In genomic region chr7:34630211-34631085, GRCm38 (mm10) we compare ENCODE assay signal across 8 mouse cellular contexts. TPM values are rescaled to one million over a fixed set of nuclear protein-coding genes. Genes with fewer than 3 reads are reported as not detected.
DNase-seq lines count a peak whose midpoint lies in the region; ATAC-seq lines count a peak whose summit lies in the region.

No protein-coding gene starts in this region.

- intact Hi-C loops in heart, postnatal 10 days (cut with DNase I) = no loop called here

- peak overlapping the region; percentile 55 for H3K9ac ChIP-seq in forebrain, embryonic 11.5 days (ENCODE audit: low read length)
- H3K9ac ChIP-seq in neural tube, embryonic 13.5 days = peak overlapping the region; percentile 68

- peaks cover 11% of the 10 kb centered on the region; the same call in 1 of the 2 replicates for H3K4me1 ChIP-seq in forebrain, embryonic 11.5 days (replicated peaks; ENCODE audit: control insufficient read depth, insufficient read depth, low read length)
- peaks cover 19% of the 10 kb centered on the region for H3K4me1 ChIP-seq in neural tube, embryonic 13.5 days (replicated peaks)

- no peaks in the 10 kb centered on the region for H3K36me3 ChIP-seq in forebrain, embryonic 11.5 days (ENCODE audit: control insufficient read depth, insufficient read depth, low read length)
- H3K36me3 ChIP-seq in neural tube, embryonic 13.5 days = no peaks in the 10 kb centered on the region

- no peaks in the 10 kb centered on the region for H3K27me3 ChIP-seq in forebrain, embryonic 11.5 days (ENCODE audit: control insufficient read depth, insufficient read depth, low read length)
- no peaks in the 10 kb centered on the region for H3K27me3 ChIP-seq in neural tube, embryonic 13.5 days

- peak overlapping the region; percentile 68 for H3K27ac ChIP-seq in forebrain, embryonic 11.5 days (ENCODE audit: low read depth, low read length)
- peak overlapping the region; percentile 75 for H3K27ac ChIP-seq in neural tube, embryonic 13.5 days (replicated peaks)

- H3K4me2 ChIP-seq in forebrain, embryonic 11.5 days (ENCODE audit: low read depth, low read length, severe bottlenecking) = peak overlapping the region; percentile 62
- H3K4me2 ChIP-seq in neural tube, embryonic 13.5 days = peak overlapping the region; percentile 60

- H3K9me3 ChIP-seq in forebrain, embryonic 11.5 days (ENCODE audit: control insufficient read depth, low read length) = no peaks in the 10 kb centered on the region
- H3K9me3 ChIP-seq in neural tube, embryonic 13.5 days = no peaks in the 10 kb centered on the region

- peak overlapping the region; percentile 30 for H3K4me3 ChIP-seq in forebrain, embryonic 11.5 days (ENCODE audit: low read depth, low read length)
- H3K4me3 ChIP-seq in neural tube, embryonic 13.5 days = peak overlapping the region; percentile 34

- WGBS in forebrain, embryonic 11.5 days = 2% methylated on average over 34 of the region's 34 CpGs
- 1% methylated on average over 34 of the region's 34 CpGs for WGBS in neural tube, embryonic 13.5 days

- DNase-seq in 3T3-L1 (ENCODE audit: low read depth, low spot score) (peak; percentile 91), adipocyte (ENCODE audit: low spot score) (peak; percentile 77)
- DNase-seq in forebrain, embryonic 11.5 days (ENCODE audit: low spot score) = peak; percentile 91
- peak; percentile 63 to 77 for DNase-seq in heart, postnatal 10 days
- DNase-seq in kidney, postnatal 14 days = peak; percentile 73
- peak; percentile 80 to 89 for DNase-seq in lung, adult 18-20 months
- peak; percentile 79 to 87 for DNase-seq in urinary bladder, adult 18-20 months (ENCODE audit: low spot score in 2 of 2)

- peak; percentile 87 for ATAC-seq in forebrain, embryonic 11.5 days (replicated peaks; ENCODE audit: low FRiP score)
- peak; percentile 87 for ATAC-seq in neural tube, embryonic 13.5 days (ENCODE audit: low read depth)

RNA-seq across cellular contexts. Expression of gene Kctd15, which starts 26.1 kb away (rescaled TPM):
- polyA plus RNA-seq in forebrain, embryonic 11.5 days (2014; fragmentation: Nextera tagmentation; extraction: Ambion mirVana) = 22.4 and 24.3 TPM in 2 replicates
- 1 to 10 TPM; 4.2 to 5.8 TPM for total RNA-seq in heart, postnatal 10 days (2021)
- 38.3 and 39.6 TPM in 2 replicates for polyA plus RNA-seq in neural tube, embryonic 13.5 days (2015; fragmentation: Nextera tagmentation; extraction: Ambion mirVana)

Comparison
In these comparisons a context has a peak if more than half of its experiments do, and no peak if none do; other contexts are left out.
1. Peak in every context shown above with its lines: DNase-seq, ATAC-seq, H3K4me3 ChIP-seq and H3K27ac ChIP-seq.